Mouse (Mus musculus) stomach, postnatal 0 days (tissue): ENCODE measurements around the gene Gpx4.

Experiments
- CTCF ChIP-seq: IDR thresholded peaks from 2 replicates; pipeline ENCODE4 v1.5.1; 2016; ENCODE audit warnings: antibody characterized with exemption, low read depth, mild to moderate bottlenecking, moderate library complexity
- EP300 ChIP-seq: optimal IDR thresholded peaks from 2 replicates; pipeline ENCODE3; 2016; ENCODE audit warnings: antibody characterized with exemption

DNA sequence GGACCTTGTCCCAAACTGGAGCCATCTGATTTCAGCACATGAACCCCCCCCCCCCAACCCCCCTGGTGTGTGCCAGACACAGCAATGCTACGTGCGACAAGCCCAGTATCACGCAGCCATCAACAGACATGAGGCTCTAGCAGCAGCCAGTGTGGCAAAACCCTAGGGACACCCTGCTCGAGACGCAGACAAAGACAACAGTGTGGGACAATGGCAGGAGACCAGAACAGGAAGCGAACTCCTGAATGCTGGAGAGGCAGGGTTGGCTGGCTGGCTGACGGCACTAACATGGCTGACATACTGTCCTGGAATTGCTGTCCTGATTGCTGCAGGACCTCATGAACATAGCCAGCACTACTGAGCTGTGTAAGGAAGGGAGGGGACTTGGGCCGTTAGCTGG, 11.8 kb upstream of the Gpx4 start:
- no peak for TF ChIP-seq EP300
- no peak for TF ChIP-seq CTCF
